Comparison of ENCODE assay signal across 8 mouse cellular contexts in the genomic region with DNA sequence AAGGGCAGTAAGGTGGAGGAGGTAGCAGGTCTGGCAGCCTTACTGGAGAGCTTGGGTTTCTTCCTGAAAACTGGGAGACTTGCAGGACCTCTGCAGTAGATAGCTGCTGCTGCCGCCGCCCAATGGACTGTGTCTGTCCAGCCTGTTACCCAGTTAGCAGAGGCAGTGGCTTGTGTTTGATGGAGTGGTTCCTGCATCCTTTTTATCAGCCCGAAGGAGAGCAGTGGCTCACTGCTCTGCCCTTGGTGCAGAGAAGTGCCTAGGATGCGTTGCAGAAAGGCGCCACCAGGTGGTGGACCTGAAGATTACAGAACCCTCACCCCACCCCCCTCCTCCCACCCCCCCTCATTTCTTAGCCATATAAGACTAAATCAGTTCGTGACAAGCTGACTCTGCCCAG. TPM values are rescaled to one million over a fixed set of nuclear protein-coding genes. Genes with fewer than 3 reads are reported as not detected.
A peak's percentile ranks its signal among the peaks of the same experiment; 100 is the strongest.
DNase-seq lines count a peak whose midpoint lies in the region; ATAC-seq and TF ChIP-seq lines count a peak whose summit lies in the region.
"Had no signal": no experiment of that assay in that cellular context is flagged by ENCODE, and none has a peak within 500 bp of the region (broad histone marks: within the 10 kb centered on the region; RNA-seq: fewer than 3 reads in every experiment).

No protein-coding gene starts in this region.

- H3K27me3 ChIP-seq in midbrain, embryonic 10.5 days (ENCODE audit: low read depth, poor library complexity, severe bottlenecking): no peaks in the 10 kb centered on the region
- no peaks in the 10 kb centered on the region for H3K27me3 ChIP-seq in midbrain, embryonic 15.5 days (replicated peaks)
- no peaks in the 10 kb centered on the region for H3K27me3 ChIP-seq in stomach, embryonic 16.5 days (ENCODE audit: control insufficient read depth, insufficient read depth, low read length)
- H3K27me3 ChIP-seq: neural tube, embryonic 12.5 days had no signal

- TF ChIP-seq POLR2A in cortical plate, adult 2 months (IDR thresholded peaks at IDR 0.05; ENCODE audit: extremely low read depth, insufficient read depth, low read length): no peak

- no peak overlapping the region for H3K4me2 ChIP-seq in midbrain, embryonic 15.5 days
- H3K4me2 ChIP-seq in stomach, embryonic 16.5 days (ENCODE audit: low read depth, low read length): no peak overlapping the region
- H3K4me2 ChIP-seq: neural tube, embryonic 12.5 days had no signal

- H3K4me3 ChIP-seq in midbrain, embryonic 10.5 days: no peak overlapping the region
- H3K4me3 ChIP-seq in midbrain, embryonic 15.5 days: no peak overlapping the region
- no peak overlapping the region for H3K4me3 ChIP-seq in cortical plate, adult 2 months (ENCODE audit: insufficient read depth, low read length)
- H3K4me3 ChIP-seq in stomach, embryonic 16.5 days (replicated peaks; ENCODE audit: low read length): no peak overlapping the region
- H3K4me3 ChIP-seq: neural tube, embryonic 12.5 days had no signal

- H3K27ac ChIP-seq in midbrain, embryonic 10.5 days (replicated peaks): no peak overlapping the region
- no peak overlapping the region for H3K27ac ChIP-seq in midbrain, embryonic 15.5 days
- no peak overlapping the region for H3K27ac ChIP-seq in cortical plate, adult 2 months (ENCODE audit: insufficient read depth, low read length)
- H3K27ac ChIP-seq in stomach, embryonic 16.5 days (ENCODE audit: low read length): no peak overlapping the region
- H3K27ac ChIP-seq: neural tube, embryonic 12.5 days had no signal

- DNase-seq in midbrain, embryonic 10.5 days (ENCODE audit: low spot score): peak; percentile 52
- DNase-seq in T-cell, adult 2 months (ENCODE audit: low spot score): peak; percentile 76
- peak; percentile 65 to 79 for DNase-seq in lung, postnatal 4 days

- no peak for ATAC-seq in midbrain, embryonic 15.5 days (replicated peaks)
- ATAC-seq in inflammation-experienced regulatory T-cells, adult 6 months: peak; percentile 16
- no peak for ATAC-seq in stomach, embryonic 16.5 days (ENCODE audit: insufficient read depth, low FRiP score)

- H3K9me3 ChIP-seq in midbrain, embryonic 10.5 days (replicated peaks): no peaks in the 10 kb centered on the region
- no peaks in the 10 kb centered on the region for H3K9me3 ChIP-seq in midbrain, embryonic 15.5 days
- no peaks in the 10 kb centered on the region for H3K9me3 ChIP-seq in stomach, embryonic 16.5 days (replicated peaks; ENCODE audit: control insufficient read depth, low read length)
- H3K9me3 ChIP-seq: neural tube, embryonic 12.5 days had no signal

- H3K9ac ChIP-seq in midbrain, embryonic 15.5 days: no peak overlapping the region
- H3K9ac ChIP-seq in stomach, embryonic 16.5 days (ENCODE audit: low read length): 0 out of 2 replicates have a peak overlapping the region, but pooled peaks have one; percentile 7
- H3K9ac ChIP-seq: neural tube, embryonic 12.5 days had no signal

- 20% methylated on average over 6 of the region's 6 CpGs for WGBS in midbrain, embryonic 10.5 days
- WGBS in midbrain, embryonic 15.5 days: 19% methylated on average over 6 of the region's 6 CpGs
- 27% methylated on average over 6 of the region's 6 CpGs for WGBS in stomach, embryonic 16.5 days

- peaks cover 5% of the 10 kb centered on the region for H3K36me3 ChIP-seq in midbrain, embryonic 10.5 days
- H3K36me3 ChIP-seq in midbrain, embryonic 15.5 days (replicated peaks): no peaks in the 10 kb centered on the region
- no peaks in the 10 kb centered on the region for H3K36me3 ChIP-seq in stomach, embryonic 16.5 days (ENCODE audit: control insufficient read depth, insufficient read depth, low read length)

- peak; percentile 55 for TF ChIP-seq CTCF in cortical plate, adult 2 months (IDR thresholded peaks at IDR 0.05; ENCODE audit: extremely low read depth, insufficient read depth, low read length)

- H3K4me1 ChIP-seq in midbrain, embryonic 10.5 days: peaks cover 46% of the 10 kb centered on the region
- H3K4me1 ChIP-seq in midbrain, embryonic 15.5 days: peaks cover 25% of the 10 kb centered on the region
- peaks cover 22% of the 10 kb centered on the region for H3K4me1 ChIP-seq in cortical plate, adult 2 months (ENCODE audit: control insufficient read depth, insufficient read depth, low read length)
- peaks cover 34% of the 10 kb centered on the region for H3K4me1 ChIP-seq in stomach, embryonic 16.5 days (ENCODE audit: control insufficient read depth, insufficient read depth, low read length)

RNA-seq across cellular contexts. Expression of gene Stk40, which starts 10.2 kb away (rescaled TPM):
- 45.0 and 48.9 TPM in 2 replicates for polyA plus RNA-seq in midbrain, embryonic 10.5 days (2016; fragmentation: Nextera tagmentation; extraction: Ambion mirVana)
- polyA plus RNA-seq in midbrain, embryonic 15.5 days (2015; fragmentation: Nextera tagmentation; extraction: Ambion mirVana): 34.4 and 35.2 TPM in 2 replicates
- 15.9 and 17.5 TPM in 2 replicates for polyA plus RNA-seq in cortical plate, adult 2 months (2012; rRNA removed)
- polyA plus RNA-seq in inflammation-experienced regulatory T-cells, adult 6 months (2017; shearing (Covaris generic)): 10 to 100 TPM; 11.0 to 27.7 (median 16.5) TPM
- polyA plus RNA-seq in stomach, embryonic 16.5 days (2015; fragmentation: Nextera tagmentation; extraction: Ambion mirVana): 28.4 and 29.6 TPM in 2 replicates

RNA-seq across cellular contexts. Expression of gene Lsm10, which starts 17.5 kb away (rescaled TPM):
- polyA plus RNA-seq in midbrain, embryonic 10.5 days (2016; fragmentation: Nextera tagmentation; extraction: Ambion mirVana): 48.6 and 49.1 TPM in 2 replicates
- polyA plus RNA-seq in midbrain, embryonic 15.5 days (2015; fragmentation: Nextera tagmentation; extraction: Ambion mirVana): 48.7 and 53.0 TPM in 2 replicates
- 25.5 TPM in 2 replicates for polyA plus RNA-seq in cortical plate, adult 2 months (2012; rRNA removed)
- polyA plus RNA-seq in inflammation-experienced regulatory T-cells, adult 6 months (2017; shearing (Covaris generic)): 10 to 100 TPM; 55.6 to 76.5 (median 73.4) TPM
- 49.4 and 52.4 TPM in 2 replicates for polyA plus RNA-seq in stomach, embryonic 16.5 days (2015; fragmentation: Nextera tagmentation; extraction: Ambion mirVana)

RNA-seq across cellular contexts. Expression of gene Eva1b, which starts 33.6 kb away (rescaled TPM):
- 22.1 and 25.0 TPM in 2 replicates for polyA plus RNA-seq in midbrain, embryonic 10.5 days (2016; fragmentation: Nextera tagmentation; extraction: Ambion mirVana)
- 11.8 and 12.0 TPM in 2 replicates for polyA plus RNA-seq in midbrain, embryonic 15.5 days (2015; fragmentation: Nextera tagmentation; extraction: Ambion mirVana)
- 7.6 and 7.9 TPM in 2 replicates for polyA plus RNA-seq in cortical plate, adult 2 months (2012; rRNA removed)
- 10 to 100 TPM in 2 of 3 experiments, 1 to 10 TPM in 1; 8.5 to 14.5 (median 11.7) TPM for polyA plus RNA-seq in inflammation-experienced regulatory T-cells, adult 6 months (2017; shearing (Covaris generic))
- 46.4 and 49.7 TPM in 2 replicates for polyA plus RNA-seq in stomach, embryonic 16.5 days (2015; fragmentation: Nextera tagmentation; extraction: Ambion mirVana)

RNA-seq across cellular contexts. Expression of gene Sh3d21, which starts 49.3 kb away (rescaled TPM):
- 0.79 and 1.3 TPM in 2 replicates for polyA plus RNA-seq in midbrain, embryonic 10.5 days (2016; fragmentation: Nextera tagmentation; extraction: Ambion mirVana)
- 1.3 TPM in 2 replicates for polyA plus RNA-seq in midbrain, embryonic 15.5 days (2015; fragmentation: Nextera tagmentation; extraction: Ambion mirVana)
- 1.0 and 1.1 TPM in 2 replicates for polyA plus RNA-seq in cortical plate, adult 2 months (2012; rRNA removed)
- 1 to 10 TPM in 1 of 3 experiments, under 1 TPM in 2; 0.24 to 1.3 (median 0.59) TPM for polyA plus RNA-seq in inflammation-experienced regulatory T-cells, adult 6 months (2017; shearing (Covaris generic))
- polyA plus RNA-seq in stomach, embryonic 16.5 days (2015; fragmentation: Nextera tagmentation; extraction: Ambion mirVana): 7.3 and 8.6 TPM in 2 replicates

RNA-seq across cellular contexts. Expression of gene Oscp1, which starts 55.6 kb away (rescaled TPM):
- polyA plus RNA-seq in midbrain, embryonic 10.5 days (2016; fragmentation: Nextera tagmentation; extraction: Ambion mirVana): 33.2 and 34.7 TPM in 2 replicates
- polyA plus RNA-seq in midbrain, embryonic 15.5 days (2015; fragmentation: Nextera tagmentation; extraction: Ambion mirVana): 43.7 and 47.7 TPM in 2 replicates
- 20.3 and 21.4 TPM in 2 replicates for polyA plus RNA-seq in cortical plate, adult 2 months (2012; rRNA removed)
- under 1 TPM; 0.24 to 0.66 (median 0.26) TPM for polyA plus RNA-seq in inflammation-experienced regulatory T-cells, adult 6 months (2017; shearing (Covaris generic))
- polyA plus RNA-seq in stomach, embryonic 16.5 days (2015; fragmentation: Nextera tagmentation; extraction: Ambion mirVana): 10.1 and 12.5 TPM in 2 replicates
